Mouse (Mus musculus) macrophage (primary cell): ENCODE measurements around the gene Ermap. TPM values are rescaled to one million over a fixed set of nuclear protein-coding genes. Genes with fewer than 3 reads are reported as not detected.

Experiments
- H3K27ac ChIP-seq: fragments of 350-480 bp; formaldehyde crosslinking; 2 replicates; pipeline ENCODE4 v1.9.0; 2021
- H3K36me3 ChIP-seq: fragments of 350-480 bp; formaldehyde crosslinking; 2 replicates; pipeline ENCODE4 v1.9.0; 2021; ENCODE audit errors: inconsistent target
- H3K4me3 ChIP-seq: fragments of 350-480 bp; formaldehyde crosslinking; 2 replicates; pipeline ENCODE4 v1.9.0; 2021; ENCODE audit errors: inconsistent target
- H3K79me2 ChIP-seq: fragments of 350-480 bp; formaldehyde crosslinking; 2 replicates; pipeline ENCODE4 v1.9.0; 2021; ENCODE audit errors: inconsistent target
- WGBS: methylation state at CpG from one replicate; pipeline ENCODE4 v1.1.7; 2026; ENCODE audit warnings: inconsistent platforms; ENCODE audit not compliant: missing documents; 5-methylcytosine and 5-hydroxymethylcytosine counted together
- polyA plus RNA-seq: library from polyadenylated mRNA; stranded (reverse); fragments of 250-400 nt; gene quantifications from 3 replicates; pipeline ENCODE4 v1.2.4, GENCODE M21; 2018; ENCODE audit warnings: inconsistent platforms

Gene Ermap
- polyA plus RNA-seq, 1 experiment from 2014 or later = not detected

GRCm38 (mm10) chr4:119195582-119196320 lies 5.9 kb upstream of the Ermap start:
- Histone ChIP-seq H3K79me2 (no peaks in the 10 kb centered on the region), H3K36me3 (no peaks in the 10 kb centered on the region; the same call in 1 of the 2 replicates), H3K4me3 (peak overlapping the region; percentile 49), H3K27ac (no peak overlapping the region)
- WGBS = 28% methylated on average over 18 of the region's 18 CpGs

GRCm38 (mm10) chr4:119194909-119195581 lies 5.2 kb upstream of the Ermap start, which contains the start of gene Svbp:
Gene Svbp, plus strand, starts transcription at chr4:119195306.
- H3K4me3 ChIP-seq = peak within 1 kb of the TSS; percentile 49
- WGBS = under 1% methylated on average over 41 of the region's 47 CpGs
- no peaks in the 10 kb centered on the region for H3K79me2 ChIP-seq
- H3K27ac ChIP-seq = no peak within 1 kb of the TSS
- no peaks in the 10 kb centered on the region; the same call in 1 of the 2 replicates for H3K36me3 ChIP-seq

GRCm38 (mm10) chr4:119192757-119193156 lies 2.9 kb upstream of the Ermap start:
- no peak overlapping the region for H3K27ac ChIP-seq
- WGBS = 97% methylated on average over 4 of the region's 4 CpGs
- no peaks in the 10 kb centered on the region for H3K79me2 ChIP-seq
- no peak overlapping the region for H3K4me3 ChIP-seq
- no peaks in the 10 kb centered on the region for H3K36me3 ChIP-seq

GRCm38 (mm10) chr4:119191273-119191672 lies 1.5 kb upstream of the Ermap start:
- Histone ChIP-seq H3K4me3 (no peak overlapping the region), H3K27ac (no peak overlapping the region), H3K36me3 (no peaks in the 10 kb centered on the region), H3K79me2 (no peaks in the 10 kb centered on the region)
- WGBS = 82% methylated on average over 3 of the region's 3 CpGs

- Histone ChIP-seq H3K27ac (no peak overlapping the region), H3K4me3 (no peak overlapping the region), H3K79me2 (no peaks in the 10 kb centered on the region), H3K36me3 (no peaks in the 10 kb centered on the region)
- 93% methylated on average over 7 of the region's 8 CpGs for WGBS
Measured at GRCm38 (mm10) chr4:119190618-119191017, 807 bp upstream of the Ermap start.

GRCm38 (mm10) chr4:119189392-119189791 lies 419 bp downstream of the Ermap start:
- H3K36me3 ChIP-seq = no peaks in the 10 kb centered on the region
- WGBS = 95% methylated on average over 5 of the region's 6 CpGs
- no peak overlapping the region for H3K4me3 ChIP-seq
- no peak overlapping the region for H3K27ac ChIP-seq
- H3K79me2 ChIP-seq = no peaks in the 10 kb centered on the region

GRCm38 (mm10) chr4:119188060-119188785 lies 1.6 kb downstream of the Ermap start:
- H3K79me2 ChIP-seq = no peaks in the 10 kb centered on the region
- H3K27ac ChIP-seq = no peak overlapping the region
- no peaks in the 10 kb centered on the region for H3K36me3 ChIP-seq
- WGBS = 29% methylated on average over 10 of the region's 11 CpGs
- no peak overlapping the region for H3K4me3 ChIP-seq

GRCm38 (mm10) chr4:119185771-119186170 lies 4.0 kb downstream of the Ermap start:
- Histone ChIP-seq H3K27ac (no peak overlapping the region), H3K4me3 (no peak overlapping the region), H3K36me3 (no peaks in the 10 kb centered on the region), H3K79me2 (no peaks in the 10 kb centered on the region)
- WGBS = 90% methylated on average over 4 of the region's 4 CpGs

- Histone ChIP-seq H3K36me3 (no peaks in the 10 kb centered on the region), H3K4me3 (no peak overlapping the region), H3K79me2 (no peaks in the 10 kb centered on the region), H3K27ac (no peak overlapping the region)
- 63% methylated on average over 1 of the region's 1 CpGs for WGBS
Measured at GRCm38 (mm10) chr4:119183525-119183924, 6.3 kb downstream of the Ermap start.

GRCm38 (mm10) chr4:119181456-119181855 lies 8.4 kb downstream of the Ermap start:
- Histone ChIP-seq H3K4me3 (no peak overlapping the region), H3K27ac (no peak overlapping the region), H3K79me2 (no peaks in the 10 kb centered on the region), H3K36me3 (no peaks in the 10 kb centered on the region)
- 13% methylated on average over 9 of the region's 9 CpGs for WGBS

- Histone ChIP-seq H3K4me3 (no peak overlapping the region), H3K79me2 (no peaks in the 10 kb centered on the region), H3K27ac (no peak overlapping the region), H3K36me3 (no peaks in the 10 kb centered on the region)
- 82% methylated on average over 4 of the region's 4 CpGs for WGBS
Measured at GRCm38 (mm10) chr4:119180133-119180707, 9.6 kb downstream of the Ermap start.

- 90% methylated on average over 18 of the region's 18 CpGs for WGBS
- no peak overlapping the region for H3K27ac ChIP-seq
Measured at GRCm38 (mm10) chr4:119178331-119178730, 11.5 kb downstream of the Ermap start.

GRCm38 (mm10) chr4:119177702-119178101 lies 12.1 kb downstream of the Ermap start:
- no peaks in the 10 kb centered on the region for H3K79me2 ChIP-seq
- no peak overlapping the region for H3K27ac ChIP-seq
- H3K4me3 ChIP-seq = no peak overlapping the region
- no peaks in the 10 kb centered on the region for H3K36me3 ChIP-seq
- WGBS = 50% methylated on average over 5 of the region's 5 CpGs

More at GRCm38 (mm10) chr4:119178331-119178730, 11.5 kb downstream of the Ermap start:
- no peaks in the 10 kb centered on the region for H3K36me3 ChIP-seq
- H3K79me2 ChIP-seq = no peaks in the 10 kb centered on the region
- no peak overlapping the region for H3K4me3 ChIP-seq

GRCm38 (mm10) chr4:119173851-119174453 lies 15.9 kb downstream of the Ermap start, which contains the start of gene Zfp691:
Gene Zfp691, minus strand, starts transcription at chr4:119174195.
- Histone ChIP-seq H3K27ac (no peak within 1 kb of the TSS), H3K79me2 (no peaks in the 10 kb centered on the region), H3K36me3 (no peaks in the 10 kb centered on the region; the same call in 1 of the 2 replicates), H3K4me3 (peak within 1 kb of the TSS; percentile 91)
- WGBS = under 1% methylated on average over 40 of the region's 40 CpGs
